Mouse (Mus musculus) retina, adult 2 months (tissue): ENCODE data around the gene Chd3.

Experiments used
- DNase-seq: peaks from one replicate; pipeline ENCODE4 v3.0.0-alpha.2; 2012; ENCODE audit warnings: low read depth, low spot score

Chd3 gene

DNA sequence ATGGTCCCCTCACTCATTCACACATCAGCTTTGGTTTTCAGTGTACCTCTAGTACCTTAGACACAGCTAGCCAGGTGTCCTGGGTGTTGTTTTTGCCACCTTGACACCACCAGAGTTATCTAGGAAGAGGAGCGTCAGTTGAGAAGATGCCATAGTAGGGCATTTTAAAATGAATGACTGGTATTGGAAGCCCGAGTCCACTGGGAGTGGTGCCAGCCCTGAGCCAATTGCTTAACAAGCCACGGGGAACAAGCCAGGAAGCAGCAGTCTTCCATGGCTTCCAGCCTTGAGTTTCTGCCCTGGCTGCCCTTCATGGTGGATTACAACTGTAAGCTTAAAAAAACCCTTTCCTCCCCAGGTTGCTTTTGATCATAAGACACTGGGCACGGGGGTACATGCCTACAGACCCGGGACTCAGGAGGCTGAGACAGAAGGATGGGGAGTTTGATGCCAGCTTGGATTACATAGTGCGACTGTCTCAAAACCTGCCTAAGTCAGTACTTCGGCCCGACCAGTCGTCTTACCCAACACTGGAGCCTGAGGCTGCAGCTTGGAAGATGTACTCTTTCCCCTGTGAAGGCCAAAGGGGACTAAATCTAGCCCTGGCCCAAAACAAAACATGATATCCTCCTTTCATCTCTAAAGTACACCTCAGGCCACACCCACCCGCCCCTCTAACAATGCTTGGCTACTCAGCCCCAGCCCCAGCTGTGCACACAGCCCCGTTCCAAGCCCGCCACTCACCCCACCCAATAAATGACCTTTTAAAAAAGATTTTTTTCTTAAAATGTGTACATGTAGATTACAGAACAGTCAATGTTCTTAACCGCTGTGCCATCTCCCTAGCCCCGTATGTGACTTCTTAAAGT lies 20.6 kb upstream of the Chd3 start:
- DNase-seq, result no peak

DNA sequence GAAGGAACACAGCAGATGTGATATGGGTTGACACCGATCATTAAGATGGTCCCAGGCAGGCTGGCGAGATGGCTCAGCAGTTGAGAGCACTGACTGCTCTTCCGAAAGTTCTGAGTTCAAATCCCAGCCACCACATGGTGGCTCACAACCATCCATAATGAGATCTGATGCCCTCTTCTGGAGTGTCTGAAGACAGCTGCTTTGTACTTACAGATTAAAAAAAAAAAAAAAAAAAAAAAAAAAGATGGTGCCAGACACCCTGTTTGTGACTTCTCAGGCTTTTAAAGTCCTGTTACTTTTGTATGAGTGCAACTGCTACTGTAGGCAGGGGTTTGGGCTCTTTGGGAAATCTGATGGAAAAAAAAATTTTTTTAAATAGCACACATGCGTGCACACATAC lies 19.5 kb upstream of the Chd3 start:
- DNase-seq, result no peak

DNA sequence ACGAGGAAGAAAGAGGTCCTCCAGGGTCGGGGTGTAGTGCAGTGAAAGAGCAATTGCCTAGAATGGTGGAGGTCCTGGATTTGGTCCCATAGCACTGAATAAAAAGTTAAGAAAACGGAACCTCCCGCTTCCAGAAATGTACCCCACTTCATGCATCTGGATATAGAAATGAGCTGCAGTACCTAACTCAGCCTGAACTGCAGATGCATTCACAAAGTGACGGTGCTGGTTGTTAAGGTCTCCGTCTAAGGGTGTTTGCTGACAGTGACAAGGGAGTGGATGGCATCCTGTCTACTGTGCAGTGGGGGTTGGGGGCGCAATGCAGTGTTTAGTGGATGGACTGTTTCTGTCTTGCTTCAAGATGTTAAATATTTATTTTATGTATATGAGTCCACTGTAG lies 17.6 kb upstream of the Chd3 start:
- no peak for DNase-seq

DNA sequence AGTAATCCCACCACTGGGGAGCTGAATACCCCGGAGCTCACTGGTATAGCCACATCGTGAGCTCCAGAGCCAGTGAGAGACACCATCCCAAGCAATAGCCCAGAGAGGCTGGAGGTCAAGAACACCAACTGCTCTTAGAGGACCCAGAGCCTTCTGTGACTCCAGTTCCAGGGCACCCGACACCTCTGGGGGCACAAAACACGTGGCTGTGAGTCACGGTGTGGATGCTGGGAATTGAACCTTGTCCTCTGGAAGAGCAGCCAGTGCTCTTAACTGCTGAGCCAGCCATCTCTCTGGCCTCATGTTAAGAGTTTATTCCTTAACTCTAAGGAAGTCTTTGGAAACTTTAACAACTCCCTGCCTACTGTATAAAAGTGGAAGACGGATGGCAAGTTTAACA lies 15.8 kb upstream of the Chd3 start:
- no peak for DNase-seq

DNA sequence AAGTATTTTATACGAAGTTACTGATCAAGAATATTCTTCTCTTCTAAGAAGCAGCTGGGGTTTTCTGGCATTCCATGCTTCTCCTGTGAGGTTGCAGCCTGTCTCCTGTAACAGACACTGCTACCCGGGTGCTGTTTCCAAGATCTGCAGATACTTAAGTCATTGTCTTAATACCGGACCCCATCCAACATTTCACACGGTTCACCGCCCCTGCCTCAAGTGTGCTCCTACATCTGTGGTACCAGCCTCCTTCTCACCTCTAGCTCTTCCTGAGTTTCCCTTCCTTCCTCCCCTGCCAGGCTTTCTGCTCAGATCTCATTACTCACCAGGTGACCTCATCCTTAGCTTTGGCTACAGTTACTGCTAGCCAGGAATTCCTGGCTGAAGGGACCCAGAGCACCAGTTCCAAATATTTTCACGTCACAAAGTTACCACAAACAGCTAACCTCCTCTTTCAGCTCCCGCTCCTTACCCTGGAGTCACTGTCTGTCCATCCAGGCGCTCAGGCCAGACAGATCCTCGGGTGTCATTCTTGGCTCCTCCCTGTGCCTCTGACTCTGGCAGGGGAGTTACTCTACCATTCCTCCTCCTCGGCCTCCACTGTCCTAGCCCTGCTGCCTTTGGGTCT lies 13.4 kb upstream of the Chd3 start:
- no peak for DNase-seq

DNA sequence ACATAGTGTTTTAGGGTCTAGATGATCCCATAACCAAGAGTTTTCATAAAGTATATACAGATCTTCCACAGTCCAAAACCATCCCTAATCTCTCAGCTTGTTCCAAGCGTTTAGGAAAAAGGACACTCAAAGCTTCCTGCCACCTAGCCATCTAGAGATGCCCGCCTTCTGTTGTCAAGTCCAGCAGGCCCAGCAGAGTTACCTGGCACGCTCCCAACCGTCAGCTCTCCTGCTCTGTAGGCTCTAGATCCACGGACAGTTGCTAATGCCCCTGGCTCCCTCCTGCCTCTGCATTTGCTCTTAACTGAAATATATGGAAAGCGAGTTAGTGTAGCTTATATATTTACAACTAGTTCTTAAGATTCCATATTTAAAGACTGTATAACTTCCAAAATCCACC lies 12.2 kb upstream of the Chd3 start:
- no peak for DNase-seq

DNA sequence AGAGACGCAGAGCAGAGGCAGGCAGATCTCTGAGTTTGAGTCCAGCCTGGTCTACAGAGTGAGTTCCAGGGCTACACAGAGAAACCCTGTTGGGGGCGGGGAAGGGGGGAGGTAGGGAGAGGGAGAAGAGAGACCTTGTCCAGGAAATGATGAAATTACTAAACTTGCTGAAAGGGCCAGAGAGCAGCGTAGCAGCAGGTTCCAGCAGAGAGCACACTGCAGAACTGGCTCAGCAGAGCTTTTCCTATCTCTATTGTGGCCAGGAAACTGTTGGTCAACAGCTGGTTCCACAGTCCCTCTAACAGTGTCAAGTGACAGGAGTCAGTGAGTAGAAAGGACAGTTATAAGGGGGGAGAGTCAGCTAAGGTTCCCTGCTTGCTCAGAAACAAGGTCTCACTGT lies 10.4 kb upstream of the Chd3 start:
- DNase-seq, result no peak

DNA sequence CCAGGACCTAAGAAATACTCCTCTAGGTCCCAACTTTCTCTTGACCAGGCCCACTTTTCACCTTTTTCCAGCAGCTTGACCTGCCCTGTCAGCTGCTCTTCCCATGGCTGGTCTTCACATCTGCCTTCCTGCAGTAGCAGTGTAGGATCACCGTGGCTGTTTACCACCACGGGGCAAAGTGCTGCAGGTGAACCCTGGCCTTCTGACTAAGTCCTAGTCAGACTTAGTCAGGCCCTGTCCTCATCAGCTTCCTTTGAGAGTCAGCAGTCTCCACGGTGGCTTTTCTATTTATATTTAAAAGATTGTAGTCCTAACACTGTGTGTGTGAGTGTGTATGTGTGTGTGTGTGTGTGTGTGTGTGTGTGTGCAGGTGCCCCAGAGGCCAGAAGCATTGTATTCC lies 8.6 kb upstream of the Chd3 start:
- no peak for DNase-seq

DNA sequence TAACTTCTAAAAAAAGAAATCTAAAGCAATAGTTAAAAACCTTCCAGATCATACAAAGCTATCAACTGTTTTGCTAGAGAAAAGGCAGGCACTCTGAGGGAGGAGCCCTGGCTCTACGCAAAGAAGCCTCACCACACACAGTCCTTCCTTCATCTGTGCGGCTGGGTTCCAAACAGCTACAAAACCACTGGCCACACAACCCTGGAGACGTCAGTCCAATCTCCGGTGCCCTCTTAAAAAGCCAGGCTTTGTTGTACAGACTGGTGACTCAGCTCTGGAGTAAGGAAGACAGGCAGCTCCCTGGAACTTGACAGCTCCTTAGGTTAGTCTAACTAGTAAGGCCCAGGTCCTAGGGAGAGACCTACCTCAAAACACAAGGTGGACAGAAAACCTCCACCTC lies 6.4 kb upstream of the Chd3 start:
- DNase-seq, result no peak

DNA sequence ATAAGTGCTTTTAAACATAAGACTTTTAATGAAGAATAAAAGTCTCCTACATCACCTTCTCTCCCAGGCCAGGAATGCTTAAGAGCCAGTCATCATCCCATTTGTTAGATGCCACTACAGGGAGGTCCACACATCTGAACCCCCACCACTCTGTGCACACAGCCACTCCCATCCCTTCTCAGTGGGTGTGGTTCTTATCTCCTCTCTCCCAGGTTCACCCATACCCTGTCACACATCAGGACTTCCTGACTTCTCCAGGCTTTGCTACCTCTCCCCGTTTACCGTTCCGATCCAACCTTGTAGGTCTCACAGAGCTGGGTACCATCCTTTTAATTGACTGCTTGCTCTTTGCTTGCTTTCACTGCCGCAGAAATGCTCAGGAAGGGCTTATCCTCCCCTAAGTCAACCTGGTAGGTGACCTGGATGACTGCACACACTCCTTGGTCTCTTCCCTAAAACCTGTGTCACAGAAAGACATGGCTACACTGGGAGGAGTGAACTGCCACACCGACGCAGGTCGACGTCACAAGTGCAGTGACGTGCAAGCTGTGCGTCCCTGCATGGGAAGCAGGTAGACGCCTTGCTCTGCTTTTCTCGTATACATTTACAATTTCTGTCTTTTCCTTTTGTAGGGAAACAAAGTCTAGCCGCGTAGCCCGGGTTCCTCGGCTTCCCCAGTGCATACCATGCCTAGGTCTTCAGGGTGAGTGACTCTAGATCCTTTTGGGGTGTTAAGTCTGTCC lies 4.2 kb upstream of the Chd3 start:
- no peak for DNase-seq

DNA sequence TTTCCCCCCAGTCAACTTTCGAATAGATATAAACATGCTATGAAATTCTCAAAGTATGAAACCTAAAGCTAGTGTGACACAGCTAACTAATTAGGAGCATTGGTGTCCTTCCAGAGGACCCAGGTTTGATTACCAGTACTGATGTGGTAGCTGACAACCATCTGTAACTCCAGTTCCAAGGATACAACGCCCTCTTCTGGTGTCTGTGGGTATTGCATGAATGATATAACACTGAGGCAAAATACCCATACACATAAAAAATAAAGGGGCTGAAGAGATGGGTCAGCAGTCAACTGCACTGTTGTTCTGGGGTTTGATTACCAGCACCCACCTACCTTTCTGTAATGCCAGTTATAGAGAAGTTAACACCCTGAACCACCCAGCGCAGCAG lies 3.6 kb upstream of the Chd3 start:
- no peak for DNase-seq

DNA sequence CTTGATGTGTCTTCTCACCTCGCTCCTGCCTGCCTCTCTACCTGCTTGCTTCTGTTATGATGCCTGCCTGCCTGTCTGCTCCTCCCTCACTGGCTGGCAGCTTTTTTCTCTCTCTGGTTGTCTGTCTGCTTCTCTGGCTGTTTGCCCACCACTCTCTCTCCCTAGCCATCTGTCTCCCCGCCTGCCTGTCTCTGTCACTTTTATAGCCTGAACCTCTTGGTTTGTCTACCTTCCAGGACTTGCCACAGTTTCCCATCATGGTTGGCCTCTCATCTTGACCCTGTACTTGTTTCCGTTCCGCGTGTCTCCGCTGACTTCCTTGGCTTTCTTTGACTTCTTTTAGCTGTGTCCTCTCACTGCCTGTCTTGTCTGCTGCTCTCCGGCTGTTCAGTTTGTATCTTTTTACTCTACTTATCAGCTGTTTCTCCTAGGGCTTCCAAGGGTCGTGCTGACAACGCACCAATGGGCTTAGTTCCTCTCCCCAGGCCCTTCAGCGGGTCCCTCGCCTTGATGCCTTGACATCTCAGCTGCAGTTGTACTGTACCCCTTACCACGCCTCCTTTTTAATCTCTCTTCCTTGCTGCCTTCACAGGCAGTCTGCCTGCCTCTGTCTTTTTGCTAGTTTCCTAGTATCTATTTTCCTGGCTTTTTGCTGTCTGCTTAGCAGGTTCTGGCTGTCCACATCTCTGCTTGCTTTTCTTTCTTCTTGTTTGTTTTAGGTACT lies 3.0 kb upstream of the Chd3 start:
- DNase-seq, result no peak

DNA sequence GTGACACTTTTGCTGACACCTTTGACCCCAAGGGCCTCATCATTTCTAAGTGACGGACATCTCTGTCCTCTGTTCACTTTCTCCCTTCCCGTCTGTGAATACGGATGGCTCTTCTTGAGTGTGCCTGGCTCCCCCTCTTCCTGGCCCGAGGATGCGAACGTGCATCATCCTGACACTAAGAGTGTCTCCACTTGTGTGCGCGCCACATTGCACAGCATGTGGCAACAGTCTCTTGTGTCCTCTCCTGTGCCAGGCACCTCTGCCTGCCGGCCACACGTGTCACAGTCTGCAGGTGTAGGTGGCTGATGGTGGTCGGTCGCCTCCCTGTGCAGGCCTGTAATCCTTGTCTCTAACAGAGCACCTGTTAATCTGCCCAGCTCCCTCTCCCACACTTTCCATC lies 2.4 kb upstream of the Chd3 start:
- no peak for DNase-seq

DNA sequence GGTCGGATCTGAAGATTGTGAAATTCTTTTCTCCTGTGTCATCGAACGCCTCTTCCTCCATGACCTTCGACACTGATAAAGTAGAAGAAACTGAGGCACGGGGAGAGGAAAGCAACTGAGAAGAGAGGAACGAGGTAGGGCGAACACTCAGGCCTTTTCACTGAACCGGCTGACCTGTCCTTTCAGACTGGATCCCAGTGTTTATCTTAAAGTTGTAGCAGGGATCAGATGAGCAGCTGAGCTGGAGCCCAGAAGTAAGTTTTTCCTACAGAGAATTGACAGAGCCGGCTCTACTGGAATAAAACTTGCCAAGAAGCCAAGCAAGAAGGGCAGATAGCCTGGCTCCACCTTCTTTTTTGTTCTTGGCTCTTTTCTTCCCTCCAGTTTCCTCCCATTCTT lies 1.6 kb upstream of the Chd3 start:
- no peak for DNase-seq

DNA sequence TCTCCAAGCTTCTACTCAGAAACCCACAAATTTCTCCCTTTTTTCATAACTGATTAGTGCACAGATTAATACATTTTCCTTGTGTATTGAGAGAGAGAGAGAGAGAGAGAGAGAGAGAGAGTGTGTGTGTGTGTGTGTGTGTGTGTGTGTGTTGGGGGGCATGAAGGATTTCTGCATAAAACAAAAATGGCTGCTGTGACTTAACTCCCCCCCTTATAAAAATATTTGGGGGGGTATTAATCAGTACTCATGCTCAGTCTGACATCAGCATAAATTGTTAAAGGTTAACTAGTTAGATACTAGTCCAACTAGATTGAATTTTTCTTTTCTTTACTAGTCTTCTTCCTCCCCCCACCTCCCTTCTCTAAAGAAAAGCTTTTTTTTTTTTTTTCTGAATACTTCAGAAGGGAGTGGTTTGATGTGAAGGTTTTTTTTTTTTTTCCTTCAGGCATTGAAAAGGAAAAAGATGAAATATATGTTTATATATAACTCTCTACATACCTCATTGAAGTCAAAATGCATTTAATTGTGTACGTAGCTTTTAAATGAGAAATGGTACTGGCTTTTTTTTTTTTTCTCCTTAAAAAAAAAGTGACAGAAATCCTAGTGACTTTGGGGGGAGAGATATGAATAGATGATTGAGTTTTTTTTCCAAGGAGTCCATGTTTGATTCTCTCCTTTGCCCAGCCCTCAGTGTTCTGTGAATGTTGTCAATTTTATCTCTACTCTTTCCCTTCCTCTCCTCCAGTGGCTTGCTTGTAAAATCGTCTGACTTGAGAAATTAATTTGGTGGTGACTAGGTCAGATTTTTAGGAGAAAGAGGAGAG lies 997 bp upstream of the Chd3 start:
- no peak for DNase-seq

DNA sequence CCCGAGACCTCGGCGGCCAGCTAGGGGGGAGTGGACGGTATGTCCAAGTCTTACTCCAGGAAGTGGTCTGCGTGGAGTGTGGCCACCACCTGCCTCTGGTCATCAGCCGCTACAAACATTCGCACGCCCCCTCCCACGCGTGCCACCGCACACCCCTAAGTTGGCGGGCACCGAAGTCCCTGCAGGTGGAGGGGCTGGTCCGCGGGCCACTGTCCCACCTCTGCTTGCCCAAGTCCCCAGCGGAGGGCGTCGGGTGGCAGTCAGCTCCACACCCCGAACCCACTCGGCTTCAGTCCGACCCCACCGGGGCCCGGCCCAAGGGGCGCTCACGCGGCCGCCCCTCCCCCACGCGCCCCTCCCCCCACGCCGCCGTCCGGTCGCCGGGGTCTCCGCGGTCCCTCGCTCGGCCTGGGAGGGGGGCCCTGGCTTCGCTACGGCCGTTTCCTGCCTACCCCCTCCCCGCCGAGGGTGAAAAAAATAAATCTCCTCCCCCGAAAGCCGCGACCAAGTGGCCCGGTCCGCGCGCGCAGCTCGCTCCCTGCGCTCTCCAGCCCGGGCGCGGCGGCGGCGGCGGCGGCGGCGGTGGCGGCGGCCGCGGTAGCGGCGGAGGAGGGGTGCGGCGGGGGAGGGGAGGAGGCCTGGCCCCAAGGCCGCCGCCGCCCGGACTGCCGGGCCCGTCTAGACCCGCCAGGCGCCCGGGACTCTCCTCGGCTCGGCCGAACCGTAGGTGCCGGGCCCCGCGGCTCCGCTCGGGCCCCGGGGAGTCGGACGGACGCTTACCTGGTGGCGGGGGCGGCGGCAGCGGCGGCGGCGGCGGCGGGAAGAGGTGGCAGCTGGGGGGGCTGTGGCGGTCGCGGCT lies 621 bp downstream of the Chd3 start:
- no peak for DNase-seq

DNA sequence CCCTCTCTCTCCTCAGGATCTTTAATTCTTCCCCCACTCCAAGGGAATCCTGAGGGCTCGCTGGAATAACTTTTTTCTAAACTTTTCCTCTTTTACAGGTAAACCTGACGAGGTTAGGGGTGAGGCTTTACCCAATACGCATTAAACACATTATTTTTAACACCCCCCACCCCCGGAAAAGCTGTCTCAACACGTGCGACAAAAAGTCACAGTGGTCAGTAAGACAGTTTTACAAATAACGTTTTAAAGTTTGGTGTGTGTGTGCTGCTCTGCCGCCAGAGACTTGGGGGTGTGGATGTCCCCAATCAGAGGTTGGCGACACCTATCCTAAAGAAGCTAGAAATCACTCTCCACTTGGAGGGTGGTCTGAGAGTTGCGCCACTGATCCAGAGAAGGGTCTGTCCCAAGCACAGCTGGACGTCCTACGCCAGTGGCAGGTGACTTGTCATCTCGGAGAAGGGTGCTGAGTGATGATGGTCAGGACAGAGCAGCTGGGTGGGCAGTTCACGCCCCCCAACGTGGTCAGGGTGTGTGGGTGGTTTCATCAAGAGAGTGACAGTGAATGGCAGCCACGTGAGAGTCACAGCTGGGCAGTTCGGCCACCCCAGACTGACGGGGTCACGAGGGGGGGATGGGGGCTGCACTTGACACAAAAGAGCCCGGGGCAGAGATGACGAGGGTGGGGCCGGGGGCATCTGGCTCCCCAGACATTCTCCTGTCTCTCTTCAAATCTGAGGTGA lies 1.4 kb downstream of the Chd3 start:
- DNase-seq, result no peak

DNA sequence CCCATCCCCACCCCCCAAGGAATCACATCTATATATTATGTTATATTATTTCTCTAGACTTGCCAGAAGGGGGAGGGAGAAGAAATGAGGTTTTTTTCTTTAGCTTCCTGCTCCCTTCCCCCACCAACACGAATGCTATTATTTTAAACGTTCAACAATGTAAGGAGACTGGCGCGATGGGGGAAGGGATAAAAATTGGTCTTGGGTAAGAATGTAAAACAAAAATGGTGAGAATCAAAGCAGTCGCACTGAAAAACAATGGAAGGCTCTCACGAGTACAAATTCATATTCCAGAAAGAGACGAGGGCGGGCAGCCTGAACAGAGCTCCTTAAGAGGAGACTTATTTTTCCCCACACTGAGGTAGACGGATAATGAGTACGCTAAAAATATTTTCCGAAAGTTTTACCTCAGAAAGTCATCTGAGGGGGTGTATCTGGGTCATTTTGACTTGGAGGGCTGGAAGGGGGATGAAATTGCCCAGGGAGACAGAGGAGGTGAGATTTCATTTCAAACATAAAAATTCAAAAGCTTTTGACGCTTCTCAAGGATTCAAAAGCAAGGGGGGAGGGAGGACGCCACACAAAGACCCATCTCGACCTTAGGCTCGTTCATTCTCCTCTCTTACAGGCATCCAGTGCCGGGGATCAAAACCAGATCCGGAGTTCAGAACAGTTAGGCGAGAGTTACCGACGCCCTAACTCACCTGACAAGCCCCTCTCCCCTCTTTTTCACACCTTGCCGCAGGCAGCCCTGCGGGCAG lies 2.2 kb downstream of the Chd3 start:
- no peak for DNase-seq
